Mouse (Mus musculus): ENCODE measurements around the gene Iglon5. TPM values are rescaled to one million over a fixed set of nuclear protein-coding genes. Genes with fewer than 3 reads are reported as not detected.

Iglon5 gene
- total and polyA plus RNA-seq, 2 experiments from 2014 or later = 0.08 TPM; not detected in 1

- TF ChIP-seq CTCF (IDR thresholded peaks at IDR 0.05; ENCODE audit: low read depth) (no peak), EP300 (IDR thresholded peaks at IDR 0.05; ENCODE audit: low read depth) (no peak)
- Histone ChIP-seq H3K9me3 (replicated peaks; ENCODE audit: control insufficient read depth, low read length) (no peaks in the 10 kb centered on the region), H3K27me3 (ENCODE audit: control insufficient read depth, insufficient read depth, low read length) (no peaks in the 10 kb centered on the region), H3K9ac (replicated peaks; ENCODE audit: low read depth, low read length) (no peak overlapping the region), H3K36me3 (replicated peaks; ENCODE audit: control insufficient read depth, insufficient read depth, low read length) (peaks cover 25% of the 10 kb centered on the region), H3K27ac (ENCODE audit: low read depth) (peak overlapping the region; percentile 77), H3K4me1 (ENCODE audit: control insufficient read depth, insufficient read depth) (peaks cover 51% of the 10 kb centered on the region), H3K4me2 (ENCODE audit: low read depth, low read length) (no peak overlapping the region), H3K4me3 (ENCODE audit: low read depth, low read length) (no peak overlapping the region)
- DNase-seq (ENCODE audit: low spot score) (peak; percentile 41), ATAC-seq (ENCODE audit: insufficient read depth, low read depth) (no peak)
- 57% methylated on average over 2 of the region's 3 CpGs for WGBS
These were observed 41.6 kb downstream of the Iglon5 start for GRCm38 (mm10) chr7:43448246-43448645.

GRCm38 (mm10) chr7:43447801-43448200, 42.1 kb downstream of the Iglon5 start:
- Histone ChIP-seq H3K4me1 (ENCODE audit: control insufficient read depth, insufficient read depth) (peaks cover 53% of the 10 kb centered on the region), H3K4me2 (ENCODE audit: low read depth, low read length) (no peak overlapping the region), H3K4me3 (ENCODE audit: low read depth, low read length) (no peak overlapping the region), H3K9ac (replicated peaks; ENCODE audit: low read depth, low read length) (no peak overlapping the region), H3K27me3 (ENCODE audit: control insufficient read depth, insufficient read depth, low read length) (no peaks in the 10 kb centered on the region), H3K27ac (ENCODE audit: low read depth) (peak overlapping the region; percentile 77), H3K36me3 (replicated peaks; ENCODE audit: control insufficient read depth, insufficient read depth, low read length) (peaks cover 20% of the 10 kb centered on the region), H3K9me3 (replicated peaks; ENCODE audit: control insufficient read depth, low read length) (no peaks in the 10 kb centered on the region)
- no peak for TF ChIP-seq CTCF (IDR thresholded peaks at IDR 0.05; ENCODE audit: low read depth)
- TF ChIP-seq EP300 (IDR thresholded peaks at IDR 0.05; ENCODE audit: low read depth) = no peak
- WGBS = 48% methylated on average over 4 of the region's 4 CpGs
- no peak for ATAC-seq (ENCODE audit: insufficient read depth, low read depth)
- no peak for DNase-seq (ENCODE audit: low spot score)

GRCm38 (mm10) chr7:43443917-43444293, 46.0 kb downstream of the Iglon5 start, which contains the start of the genes Etfb and Gm45233:
Gene Etfb, plus strand, starts transcription at chr7:43444083.
Gene Gm45233, plus strand, starts transcription at chr7:43444128.
- peak; percentile 98 for ATAC-seq (ENCODE audit: insufficient read depth, low read depth)
- WGBS = 0% methylated on average over 27 of the region's 27 CpGs
- no peak; the same call in 1 of the 2 replicates for TF ChIP-seq EP300 (IDR thresholded peaks at IDR 0.05; ENCODE audit: low read depth)
- TF ChIP-seq CTCF (IDR thresholded peaks at IDR 0.05; ENCODE audit: low read depth) = no peak

GRCm38 (mm10) chr7:43443126-43443916, 46.6 kb downstream of the Iglon5 start:
- peak overlapping the region; percentile 99 for H3K27ac ChIP-seq (ENCODE audit: low read depth)
- peak overlapping the region; percentile 50 for H3K4me3 ChIP-seq (ENCODE audit: low read depth, low read length)
- H3K27me3 ChIP-seq (ENCODE audit: control insufficient read depth, insufficient read depth, low read length) = no peaks in the 10 kb centered on the region
- WGBS = under 1% methylated on average over 36 of the region's 36 CpGs
- peaks cover 42% of the 10 kb centered on the region for H3K4me1 ChIP-seq (ENCODE audit: control insufficient read depth, insufficient read depth)
- no peaks in the 10 kb centered on the region for H3K36me3 ChIP-seq (replicated peaks; ENCODE audit: control insufficient read depth, insufficient read depth, low read length)
- DNase-seq (ENCODE audit: low spot score) (peak; percentile 86), ATAC-seq (ENCODE audit: insufficient read depth, low read depth) (peak; percentile 90)
- TF ChIP-seq CTCF (IDR thresholded peaks at IDR 0.05; ENCODE audit: low read depth) (no peak), EP300 (IDR thresholded peaks at IDR 0.05; ENCODE audit: low read depth) (no peak; the same call in 1 of the 2 replicates)
- no peaks in the 10 kb centered on the region for H3K9me3 ChIP-seq (replicated peaks; ENCODE audit: control insufficient read depth, low read length)
- peak overlapping the region; percentile 60 for H3K9ac ChIP-seq (replicated peaks; ENCODE audit: low read depth, low read length)
- peak overlapping the region; percentile 84 for H3K4me2 ChIP-seq (ENCODE audit: low read depth, low read length)

More at GRCm38 (mm10) chr7:43443917-43444293, 46.0 kb downstream of the Iglon5 start, which contains the start of the genes Etfb and Gm45233:
- Histone ChIP-seq H3K36me3 (replicated peaks; ENCODE audit: control insufficient read depth, insufficient read depth, low read length) (no peaks in the 10 kb centered on the region), H3K9me3 (replicated peaks; ENCODE audit: control insufficient read depth, low read length) (no peaks in the 10 kb centered on the region), H3K27me3 (ENCODE audit: control insufficient read depth, insufficient read depth, low read length) (no peaks in the 10 kb centered on the region), H3K4me2 (ENCODE audit: low read depth, low read length) (peak within 1 kb of the TSS; percentile 84), H3K27ac (ENCODE audit: low read depth) (peak within 1 kb of the TSS; percentile 99), H3K4me1 (ENCODE audit: control insufficient read depth, insufficient read depth) (peaks cover 47% of the 10 kb centered on the region), H3K4me3 (ENCODE audit: low read depth, low read length) (peak within 1 kb of the TSS; percentile 50), H3K9ac (replicated peaks; ENCODE audit: low read depth, low read length) (peak within 1 kb of the TSS; percentile 60)
- DNase-seq (ENCODE audit: low spot score) = peak; percentile 99

GRCm38 (mm10) chr7:43442684-43443083, 47.2 kb downstream of the Iglon5 start:
- no peaks in the 10 kb centered on the region for H3K27me3 ChIP-seq (ENCODE audit: control insufficient read depth, insufficient read depth, low read length)
- DNase-seq (ENCODE audit: low spot score) (no peak), ATAC-seq (ENCODE audit: insufficient read depth, low read depth) (no peak)
- H3K4me2 ChIP-seq (ENCODE audit: low read depth, low read length) = peak overlapping the region; percentile 84
- peak overlapping the region; percentile 60 for H3K9ac ChIP-seq (replicated peaks; ENCODE audit: low read depth, low read length)
- H3K36me3 ChIP-seq (replicated peaks; ENCODE audit: control insufficient read depth, insufficient read depth, low read length) = no peaks in the 10 kb centered on the region
- TF ChIP-seq CTCF (IDR thresholded peaks at IDR 0.05; ENCODE audit: low read depth) (no peak), EP300 (IDR thresholded peaks at IDR 0.05; ENCODE audit: low read depth) (no peak)
- H3K27ac ChIP-seq (ENCODE audit: low read depth) = peak overlapping the region; percentile 99
- no peaks in the 10 kb centered on the region for H3K9me3 ChIP-seq (replicated peaks; ENCODE audit: control insufficient read depth, low read length)
- 19% methylated on average over 9 of the region's 9 CpGs for WGBS
- H3K4me1 ChIP-seq (ENCODE audit: control insufficient read depth, insufficient read depth) = peaks cover 35% of the 10 kb centered on the region
- H3K4me3 ChIP-seq (ENCODE audit: low read depth, low read length) = peak overlapping the region; percentile 50

All from heart, postnatal 0 days (tissue).